Mouse (Mus musculus): ENCODE data around the gene 6030458C11Rik. TPM values are rescaled to one million over a fixed set of nuclear protein-coding genes. Genes with fewer than 3 reads are reported as not detected.

Gene 6030458C11Rik
- total and polyA plus RNA-seq, 3 experiments, result 7.3 to 14.1 (median 13.2) TPM

- WGBS, result 83% methylated on average over 11 of the region's 11 CpGs
- intact Hi-C loops (cut with DNase I), result no loop called here
- no peak overlapping the region for H3K9ac ChIP-seq (ENCODE audit: low read depth, low read length)
Observed at GRCm38 (mm10) chr15:12762258-12762913, 62.1 kb downstream of the 6030458C11Rik start.

GRCm38 (mm10) chr15:12760747-12761146 lies 63.7 kb downstream of the 6030458C11Rik start:
- intact Hi-C loops (cut with DNase I), result no loop called here
- Histone ChIP-seq H3K36me3 (ENCODE audit: control insufficient read depth, insufficient read depth, low read length) (no peaks in the 10 kb centered on the region), H3K4me1 (ENCODE audit: control insufficient read depth, insufficient read depth, low read length) (no peaks in the 10 kb centered on the region), H3K79me2 (replicated peaks; ENCODE audit: control insufficient read depth, insufficient read depth, low read length) (no peaks in the 10 kb centered on the region), H3K27me3 (ENCODE audit: control insufficient read depth, insufficient read depth, low read length) (no peaks in the 10 kb centered on the region), H3K27ac (peak overlapping the region; percentile 7; the same call in 1 of the 2 replicates), H3K4me3 (no peak overlapping the region), H3K9ac (ENCODE audit: low read depth, low read length) (no peak overlapping the region)
- TF ChIP-seq POLR2A (IDR thresholded peaks at IDR 0.05; ENCODE audit: insufficient read depth, low read depth, low read length) (no peak), CTCF (IDR thresholded peaks at IDR 0.05) (no peak), EP300 (IDR thresholded peaks at IDR 0.05; ENCODE audit: insufficient read depth, low read depth, low read length) (no peak)
- DNase-seq, result no peak
- WGBS, result 79% methylated on average over 6 of the region's 6 CpGs

More at GRCm38 (mm10) chr15:12762258-12762913, 62.1 kb downstream of the 6030458C11Rik start:
- H3K4me3 ChIP-seq, result no peak overlapping the region
- no peaks in the 10 kb centered on the region for H3K36me3 ChIP-seq (ENCODE audit: control insufficient read depth, insufficient read depth, low read length)
- H3K79me2 ChIP-seq (replicated peaks; ENCODE audit: control insufficient read depth, insufficient read depth, low read length), result no peaks in the 10 kb centered on the region
- no peak for DNase-seq
- no peaks in the 10 kb centered on the region for H3K27me3 ChIP-seq (ENCODE audit: control insufficient read depth, insufficient read depth, low read length)
- H3K4me1 ChIP-seq (ENCODE audit: control insufficient read depth, insufficient read depth, low read length), result no peaks in the 10 kb centered on the region
- no peak overlapping the region for H3K27ac ChIP-seq
- no peak for TF ChIP-seq CTCF (IDR thresholded peaks at IDR 0.05)
- TF ChIP-seq EP300 (IDR thresholded peaks at IDR 0.05; ENCODE audit: insufficient read depth, low read depth, low read length), result no peak
- TF ChIP-seq POLR2A (IDR thresholded peaks at IDR 0.05; ENCODE audit: insufficient read depth, low read depth, low read length), result no peak

DNA sequence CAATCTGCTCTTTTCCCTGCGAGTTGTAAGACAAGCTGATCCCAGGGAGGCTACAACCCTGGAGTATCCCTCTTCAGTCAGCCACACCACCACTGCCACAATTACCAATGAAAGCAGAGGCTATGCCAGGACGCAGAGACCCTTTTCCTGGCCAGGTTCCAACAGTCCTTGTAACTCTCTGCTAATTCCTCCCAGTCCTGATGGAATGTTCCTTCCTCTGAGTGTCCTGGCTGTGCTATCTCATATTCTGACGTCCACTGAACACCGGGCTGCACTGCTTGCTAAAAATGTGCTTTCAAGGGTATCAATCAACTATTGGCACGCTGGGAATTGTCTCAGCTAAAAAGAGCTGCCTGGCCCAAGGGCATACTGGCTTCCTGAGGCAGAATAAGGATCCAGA lies 66.0 kb downstream of the 6030458C11Rik start:
- Histone ChIP-seq H3K4me3 (no peak overlapping the region), H3K9ac (ENCODE audit: low read depth, low read length) (no peak overlapping the region), H3K79me2 (replicated peaks; ENCODE audit: control insufficient read depth, insufficient read depth, low read length) (no peaks in the 10 kb centered on the region), H3K4me1 (ENCODE audit: control insufficient read depth, insufficient read depth, low read length) (no peaks in the 10 kb centered on the region), H3K27me3 (ENCODE audit: control insufficient read depth, insufficient read depth, low read length) (no peaks in the 10 kb centered on the region), H3K36me3 (ENCODE audit: control insufficient read depth, insufficient read depth, low read length) (no peaks in the 10 kb centered on the region), H3K27ac (peak overlapping the region; percentile 45)
- WGBS, result 21% methylated on average over 5 of the region's 5 CpGs
- TF ChIP-seq EP300 (IDR thresholded peaks at IDR 0.05; ENCODE audit: insufficient read depth, low read depth, low read length), result peak; percentile 56; the same call in 1 of the 2 replicates
- no peak; the same call in 1 of the 2 replicates for TF ChIP-seq POLR2A (IDR thresholded peaks at IDR 0.05; ENCODE audit: insufficient read depth, low read depth, low read length)
- intact Hi-C loops (cut with DNase I), result no loop called here
- DNase-seq, result peak in 1 of 2 experiments; percentile 41

Small RNAs within 50 kb of the gene (microRNA-seq; reads per million reads assigned to microRNA genes)
- gene Gm47288, result 0 reads per million in 2 experiments

Other genes with a start within 250 kb of the 6030458C11Rik start
- 10 to 100 TPM; 78.9 to 83.9 TPM for gene Pdzd2, start 84.7 kb downstream of the 6030458C11Rik start, total RNA-seq (2021)
- 15.0 and 25.0 TPM in 2 replicates for gene Pdzd2, start 84.7 kb downstream of the 6030458C11Rik start, polyA plus RNA-seq (2012; rRNA removed)
- 10 to 100 TPM; 37.8 to 43.1 TPM for gene Drosha, start 166 bp upstream of the 6030458C11Rik start, total RNA-seq (2021)
- gene Drosha, start 166 bp upstream of the 6030458C11Rik start, polyA plus RNA-seq (2012; rRNA removed), result 13.4 and 14.9 TPM in 2 replicates

Measured in heart, adult 2 months (tissue).